Mouse (Mus musculus): ENCODE data around the gene Eif3j1. TPM values are rescaled to one million over a fixed set of nuclear protein-coding genes. Genes with fewer than 3 reads are reported as not detected.
"Not testable (repeated sequence)": the region's sequence is repeated elsewhere in the genome, so short reads cannot be mapped to it uniquely, and the experiment has no call there.

Eif3j1 gene
- total RNA-seq, 1 experiment from 2014 or later = 29.4 TPM

GRCm38 (mm10) chr2:122086446-122086845 is 58.1 kb downstream of the Eif3j1 start:
- ATAC-seq (replicated peaks; ENCODE audit: insufficient number of reproducible peaks, low FRiP score, low TSS enrichment, poor library complexity, severe bottlenecking) = no peak

GRCm38 (mm10) chr2:122093844-122094243 is 65.5 kb downstream of the Eif3j1 start:
- no peak for ATAC-seq (replicated peaks; ENCODE audit: insufficient number of reproducible peaks, low FRiP score, low TSS enrichment, poor library complexity, severe bottlenecking)

GRCm38 (mm10) chr2:122097686-122098085 is 69.3 kb downstream of the Eif3j1 start:
- not testable (repeated sequence) for ATAC-seq (replicated peaks; ENCODE audit: insufficient number of reproducible peaks, low FRiP score, low TSS enrichment, poor library complexity, severe bottlenecking)

GRCm38 (mm10) chr2:122102070-122102469 is 73.7 kb downstream of the Eif3j1 start:
- peak; percentile 69; the same call in 1 of the 2 replicates for ATAC-seq (replicated peaks; ENCODE audit: insufficient number of reproducible peaks, low FRiP score, low TSS enrichment, poor library complexity, severe bottlenecking)

Other genes starting within 250 kb of the Eif3j1 start
- 1.6 TPM in 2 of 3 replicates, not detected in the other for gene Frmd5, start 221.5 kb upstream of the Eif3j1 start, total RNA-seq (2017)
- gene Casc4, start 161.6 kb upstream of the Eif3j1 start, total RNA-seq (2017) = 2.4 to 5.8 TPM (median 3.5 TPM) in 3 replicates
- gene Ctdspl2, start 72.5 kb upstream of the Eif3j1 start, total RNA-seq (2017) = 54.6 to 90.1 TPM (median 59.7 TPM) in 3 replicates
- gene Mageb3, start 72.5 kb upstream of the Eif3j1 start, total RNA-seq (2017) = 0.75 TPM in 1 of 3 replicates, not detected in the others
- 20.2 to 28.8 TPM (median 21.4 TPM) in 3 replicates for gene Spg11, start 89.8 kb downstream of the Eif3j1 start, total RNA-seq (2017)
- gene B2m, start 119.1 kb downstream of the Eif3j1 start, total RNA-seq (2017) = 4,524 to 5,565 TPM (median 5,404 TPM) in 3 replicates
- not detected in 3 replicates for gene Trim69, start 132.2 kb downstream of the Eif3j1 start, total RNA-seq (2017)
- gene Patl2, start 157.6 kb downstream of the Eif3j1 start, total RNA-seq (2017) = not detected in 3 replicates
- 1.0 TPM in 1 of 3 replicates, not detected in the others for gene Terb2, start 157.7 kb downstream of the Eif3j1 start, total RNA-seq (2017)
- 16.8 to 33.8 TPM (median 23.5 TPM) in 3 replicates for gene Sord, start 206.2 kb downstream of the Eif3j1 start, total RNA-seq (2017)